Mouse (Mus musculus) embryonic fibroblast, embryonic 13.5 days (primary cell): ENCODE data around the gene Ppp1r9a. TPM values are rescaled to one million over a fixed set of nuclear protein-coding genes. Genes with fewer than 3 reads are reported as not detected.

Experiments
- H3K27ac ChIP-seq: 2 replicates; pipeline ENCODE4 v1.5.1; 2012; ENCODE audit warnings: low read length, control low read depth, inconsistent platforms; ENCODE audit not compliant: insufficient read depth
- H3K4me1 ChIP-seq: 2 replicates; pipeline ENCODE4 v1.6.1; 2011; ENCODE audit warnings: low read length; ENCODE audit not compliant: control insufficient read depth, insufficient read depth
- H3K4me3 ChIP-seq: 2 replicates; pipeline ENCODE4 v1.5.1; 2011; ENCODE audit warnings: mild to moderate bottlenecking, control low read depth, low read length; ENCODE audit not compliant: insufficient read depth
- CTCF ChIP-seq: IDR thresholded peaks from 2 replicates; pipeline ENCODE4 v1.5.1; 2011; ENCODE audit warnings: mild to moderate bottlenecking, control low read depth, low read length, moderate library complexity, borderline replicate concordance; ENCODE audit not compliant: insufficient read depth
- POLR2A ChIP-seq: IDR thresholded peaks from 2 replicates; pipeline ENCODE4 v1.6.1; 2011; ENCODE audit warnings: low read depth, mild to moderate bottlenecking, control low read depth, low read length, moderate library complexity
- polyA plus RNA-seq: library from polyadenylated mRNA; stranded (reverse); fragments of >200 nt; gene quantifications from 2 replicates; pipeline ENCODE4 v1.2.4, GENCODE M21; 2011; ENCODE audit warnings: low read depth; ENCODE audit not compliant: missing spikeins, insufficient read length

Gene Ppp1r9a
- polyA plus RNA-seq, 1 experiment = 4.0 TPM

- no peak overlapping the region for H3K4me3 ChIP-seq
- no peak for TF ChIP-seq CTCF
- no peak for TF ChIP-seq POLR2A
These were observed 283.7 kb downstream of the Ppp1r9a start for GRCm38 (mm10) chr6:5186229-5186950.

GRCm38 (mm10) chr6:5187586-5187985 is 284.9 kb downstream of the Ppp1r9a start:
- Histone ChIP-seq H3K4me1 (no peaks in the 10 kb centered on the region), H3K27ac (no peak overlapping the region), H3K4me3 (no peak overlapping the region)
- no peak for TF ChIP-seq CTCF
- no peak for TF ChIP-seq POLR2A

More at GRCm38 (mm10) chr6:5186229-5186950, 283.7 kb downstream of the Ppp1r9a start:
- H3K27ac ChIP-seq = no peak overlapping the region
- H3K4me1 ChIP-seq = no peaks in the 10 kb centered on the region

GRCm38 (mm10) chr6:5188036-5188435 is 285.3 kb downstream of the Ppp1r9a start:
- no peak overlapping the region for H3K27ac ChIP-seq
- TF ChIP-seq POLR2A (no peak), CTCF (no peak)
- H3K4me1 ChIP-seq = no peaks in the 10 kb centered on the region
- H3K4me3 ChIP-seq = no peak overlapping the region

- H3K4me1 ChIP-seq = no peaks in the 10 kb centered on the region
- H3K4me3 ChIP-seq = no peak overlapping the region
- H3K27ac ChIP-seq = no peak overlapping the region
- TF ChIP-seq POLR2A (no peak), CTCF (no peak)
These were observed 286.2 kb downstream of the Ppp1r9a start for GRCm38 (mm10) chr6:5188938-5189337.

GRCm38 (mm10) chr6:5189507-5189906 is 286.8 kb downstream of the Ppp1r9a start:
- no peak for TF ChIP-seq CTCF
- H3K27ac ChIP-seq = no peak overlapping the region
- H3K4me3 ChIP-seq = no peak overlapping the region
- no peaks in the 10 kb centered on the region for H3K4me1 ChIP-seq

- Histone ChIP-seq H3K4me3 (no peak overlapping the region), H3K4me1 (no peaks in the 10 kb centered on the region), H3K27ac (no peak overlapping the region)
- TF ChIP-seq CTCF = no peak
These were observed 288.0 kb downstream of the Ppp1r9a start for GRCm38 (mm10) chr6:5190761-5191160.

GRCm38 (mm10) chr6:5193693-5194092 is 291.0 kb downstream of the Ppp1r9a start, which contains the start of gene Pon1:
Pon1 (minus strand) TSS chr6:5193946.
- Histone ChIP-seq H3K4me1 (no peaks in the 10 kb centered on the region), H3K4me3 (no peak within 1 kb of the TSS), H3K27ac (no peak within 1 kb of the TSS)
- no peak for TF ChIP-seq CTCF
- no peak for TF ChIP-seq POLR2A

GRCm38 (mm10) chr6:5198590-5198989 is 295.9 kb downstream of the Ppp1r9a start:
- no peak for TF ChIP-seq CTCF
- no peak for TF ChIP-seq POLR2A
- no peaks in the 10 kb centered on the region for H3K4me1 ChIP-seq
- H3K27ac ChIP-seq = no peak overlapping the region
- H3K4me3 ChIP-seq = no peak overlapping the region

GRCm38 (mm10) chr6:5199376-5199905 is 296.7 kb downstream of the Ppp1r9a start:
- no peak overlapping the region for H3K27ac ChIP-seq
- TF ChIP-seq POLR2A = no peak
- no peak for TF ChIP-seq CTCF
- H3K4me3 ChIP-seq = no peak overlapping the region
- no peaks in the 10 kb centered on the region for H3K4me1 ChIP-seq

- TF ChIP-seq CTCF (no peak), POLR2A (no peak)
- Histone ChIP-seq H3K27ac (no peak overlapping the region), H3K4me1 (no peaks in the 10 kb centered on the region), H3K4me3 (no peak overlapping the region)
These were observed 297.2 kb downstream of the Ppp1r9a start for GRCm38 (mm10) chr6:5199916-5200315.
